Mouse (Mus musculus) midbrain, embryonic 11.5 days (tissue): Measurements from ENCODE around the gene Fpgs. TPM values are rescaled to one million over a fixed set of nuclear protein-coding genes. Genes with fewer than 3 reads are reported as not detected.

Experiments
- ATAC-seq: fragments of 200-750 bp; cut with Nextera tagmentation; 2 replicates; pipeline ENCODE4 v1.8.0; 2017; ENCODE audit warnings: moderate TSS enrichment, moderate library complexity; ENCODE audit not compliant: low FRiP score
- DNase-seq: peaks from one replicate; pipeline ENCODE4 v3.0.0; 2015; ENCODE audit warnings: low spot score; ENCODE audit errors: missing footprints
- H3K27ac ChIP-seq: fragments of 300-500 bp; sonication (generic); 2 replicates; pipeline ENCODE4 v1.5.1; 2014; ENCODE audit warnings: low read depth, low read length
- H3K27me3 ChIP-seq: fragments of 300-500 bp; sonication (generic); 2 replicates; pipeline ENCODE4 v1.6.1; 2014; ENCODE audit warnings: mild to moderate bottlenecking, low read length, moderate library complexity, mixed read lengths; ENCODE audit not compliant: control insufficient read depth, insufficient read depth
- H3K36me3 ChIP-seq: fragments of 300-500 bp; sonication (generic); 2 replicates; pipeline ENCODE4 v1.6.1; 2014; ENCODE audit warnings: mild to moderate bottlenecking, low read length, moderate library complexity, mixed read lengths; ENCODE audit not compliant: control insufficient read depth, insufficient read depth
- H3K4me1 ChIP-seq: fragments of 300-500 bp; sonication (generic); 2 replicates; pipeline ENCODE4 v1.6.1; 2014; ENCODE audit warnings: low read length; ENCODE audit not compliant: control insufficient read depth, insufficient read depth
- H3K4me2 ChIP-seq: fragments of 300-500 bp; sonication (generic); 2 replicates; pipeline ENCODE4 v1.6.1; 2014; ENCODE audit warnings: mild to moderate bottlenecking, moderate library complexity
- H3K4me3 ChIP-seq: fragments of 300-500 bp; sonication (generic); 2 replicates; pipeline ENCODE4 v1.5.1; 2014; ENCODE audit warnings: low read depth, low read length
- H3K9ac ChIP-seq: fragments of 300-500 bp; sonication (generic); 2 replicates; pipeline ENCODE4 v1.6.1; 2014; ENCODE audit warnings: low read length
- H3K9me3 ChIP-seq: fragments of 300-500 bp; sonication (generic); 2 replicates; pipeline ENCODE4 v1.6.1; 2016; ENCODE audit warnings: low read length; ENCODE audit not compliant: control insufficient read depth
- WGBS: fragments of 180-500 bp; shearing (Covaris S2); extraction: QIAGEN DNeasy Blood & Tissue Kit; methylation state at CpG from one replicate; pipeline ENCODE4 v1.1.7; 2014; 5-methylcytosine and 5-hydroxymethylcytosine counted together
- polyA plus RNA-seq: library from polyadenylated mRNA; unstranded; fragments of >200 nt; fragmentation: Nextera tagmentation; extraction: Ambion mirVana; gene quantifications from 2 replicates; pipeline ENCODE4 v1.2.1, GENCODE M21; 2014

Fpgs gene
- polyA plus RNA-seq, 1 experiment from 2014 or later: 13.9 TPM

- H3K9me3 ChIP-seq: no peaks in the 10 kb centered on the region
- WGBS: 89% methylated on average over 9 of the region's 9 CpGs
- H3K4me3 ChIP-seq: no peak overlapping the region
- DNase-seq (no peak), ATAC-seq (no peak)
- H3K4me2 ChIP-seq: no peak overlapping the region
- H3K36me3 ChIP-seq: no peaks in the 10 kb centered on the region
- no peaks in the 10 kb centered on the region for H3K4me1 ChIP-seq
- H3K9ac ChIP-seq: no peak overlapping the region
- no peaks in the 10 kb centered on the region for H3K27me3 ChIP-seq
- no peak overlapping the region for H3K27ac ChIP-seq
Observed at GRCm38 (mm10) chr2:32644083-32644482, 59.9 kb downstream of the Fpgs start.

DNA sequence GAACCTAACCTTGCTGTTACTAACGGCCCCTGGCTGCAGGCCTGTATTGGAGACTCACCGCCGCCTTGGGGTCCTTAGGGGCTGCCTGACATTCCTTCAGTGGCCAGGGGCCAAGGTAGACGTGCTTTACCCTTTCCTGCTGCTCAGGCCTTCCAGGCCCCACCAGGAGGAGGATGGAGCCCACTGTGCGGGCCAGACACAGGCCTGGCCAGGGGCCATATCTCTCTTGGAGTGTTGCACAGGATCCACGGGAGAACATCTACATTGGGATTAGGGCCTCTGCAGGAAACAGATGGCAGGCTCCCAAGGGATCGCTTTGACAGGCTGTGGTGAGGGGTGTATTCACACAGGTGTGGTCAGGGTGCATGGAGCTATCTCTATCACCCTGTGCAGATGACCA is 61.1 kb downstream of the Fpgs start:
- Histone ChIP-seq H3K9me3 (no peaks in the 10 kb centered on the region), H3K4me3 (no peak overlapping the region), H3K36me3 (no peaks in the 10 kb centered on the region), H3K4me1 (peaks cover 3% of the 10 kb centered on the region; the same call in 1 of the 2 replicates), H3K4me2 (no peak overlapping the region), H3K9ac (no peak overlapping the region), H3K27me3 (no peaks in the 10 kb centered on the region), H3K27ac (no peak overlapping the region)
- WGBS: 84% methylated on average over 7 of the region's 7 CpGs
- no peak for ATAC-seq
- DNase-seq: no peak

DNA sequence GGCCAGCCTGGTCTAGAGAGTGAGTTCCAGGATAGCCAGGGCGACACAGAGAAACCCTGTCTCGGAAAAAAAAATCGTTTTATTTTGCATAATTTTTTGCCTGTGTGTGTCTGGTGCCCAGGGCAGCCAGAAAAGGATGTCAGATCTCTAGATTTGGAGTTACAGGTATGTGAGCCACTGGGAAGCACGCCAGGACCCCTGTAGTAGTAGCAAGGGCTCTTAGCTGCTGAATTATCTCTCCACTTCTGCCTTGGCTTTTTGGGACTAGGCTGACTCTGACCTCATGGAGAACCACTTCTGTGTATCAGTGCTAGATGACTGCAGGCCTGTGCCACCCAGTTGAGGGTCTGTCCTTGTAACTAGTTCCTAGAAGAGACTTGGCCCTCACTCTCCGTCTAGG is 62.1 kb downstream of the Fpgs start:
- H3K4me3 ChIP-seq: no peak overlapping the region
- H3K4me2 ChIP-seq: no peak overlapping the region
- no peak overlapping the region for H3K27ac ChIP-seq
- no peaks in the 10 kb centered on the region for H3K36me3 ChIP-seq
- ATAC-seq (no peak), DNase-seq (no peak)
- 86% methylated on average over 5 of the region's 5 CpGs for WGBS
- H3K9me3 ChIP-seq: no peaks in the 10 kb centered on the region
- H3K27me3 ChIP-seq: no peaks in the 10 kb centered on the region
- H3K4me1 ChIP-seq: peaks cover 3% of the 10 kb centered on the region; the same call in 1 of the 2 replicates
- no peak overlapping the region for H3K9ac ChIP-seq

DNA sequence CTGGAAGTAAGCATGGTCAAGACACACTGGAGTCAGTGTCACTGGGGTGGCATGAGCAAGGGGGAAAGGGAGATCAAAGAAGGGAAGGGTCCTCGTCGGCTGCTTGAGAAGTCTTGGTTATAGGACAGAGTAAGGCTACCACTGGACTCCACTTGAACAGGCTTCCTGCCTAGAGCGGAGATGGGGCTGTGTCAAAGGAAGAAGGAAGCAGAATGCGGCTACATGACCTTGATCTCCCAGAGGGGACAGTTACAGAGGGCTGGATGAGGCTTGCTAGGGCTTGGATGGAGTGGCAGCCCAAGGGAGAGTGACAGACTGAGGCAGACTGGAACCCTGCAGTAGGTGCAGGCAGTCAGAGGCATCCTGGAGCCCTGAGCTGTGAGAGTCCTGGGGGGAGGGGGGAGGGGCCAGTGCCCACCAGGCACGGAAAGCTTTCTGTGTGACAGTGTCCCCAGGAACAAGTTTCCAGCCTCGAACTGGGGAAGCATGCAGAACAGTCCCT is 63.3 kb downstream of the Fpgs start:
- H3K9me3 ChIP-seq: no peaks in the 10 kb centered on the region
- no peak overlapping the region for H3K27ac ChIP-seq
- no peak overlapping the region for H3K4me3 ChIP-seq
- no peak overlapping the region for H3K4me2 ChIP-seq
- H3K4me1 ChIP-seq: peaks cover 3% of the 10 kb centered on the region; the same call in 1 of the 2 replicates
- DNase-seq (no peak), ATAC-seq (no peak)
- H3K36me3 ChIP-seq: no peaks in the 10 kb centered on the region
- no peaks in the 10 kb centered on the region for H3K27me3 ChIP-seq
- 65% methylated on average over 6 of the region's 6 CpGs for WGBS
- H3K9ac ChIP-seq: no peak overlapping the region

DNA sequence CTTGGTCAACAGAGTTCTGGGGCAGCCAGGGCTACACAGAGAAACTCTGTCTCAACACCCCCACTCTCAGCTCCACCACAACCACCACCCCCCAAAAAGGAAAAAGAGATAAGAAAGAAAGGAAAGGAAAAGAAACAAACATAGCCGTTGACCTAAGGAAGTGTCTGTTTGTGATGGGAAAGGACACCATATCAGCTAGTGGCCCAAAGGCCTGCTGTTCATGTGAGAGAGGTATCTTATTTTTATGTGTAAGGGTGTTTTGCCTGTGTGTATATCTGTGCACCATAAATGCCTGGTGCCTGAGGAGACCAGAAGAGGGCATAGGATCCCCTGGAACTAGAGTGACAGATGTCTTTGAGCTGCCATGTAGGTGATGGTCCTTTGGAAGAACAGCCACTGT is 64.3 kb downstream of the Fpgs start:
- Histone ChIP-seq H3K4me3 (no peak overlapping the region), H3K4me2 (no peak overlapping the region), H3K27ac (no peak overlapping the region), H3K9me3 (no peaks in the 10 kb centered on the region), H3K36me3 (no peaks in the 10 kb centered on the region), H3K27me3 (no peaks in the 10 kb centered on the region), H3K9ac (no peak overlapping the region), H3K4me1 (peaks cover 3% of the 10 kb centered on the region; the same call in 1 of the 2 replicates)
- 95% methylated on average over 1 of the region's 1 CpGs for WGBS
- no peak for DNase-seq
- no peak for ATAC-seq

- Histone ChIP-seq H3K9ac (no peak overlapping the region), H3K4me1 (peaks cover 3% of the 10 kb centered on the region; the same call in 1 of the 2 replicates), H3K4me3 (no peak overlapping the region), H3K27me3 (no peaks in the 10 kb centered on the region), H3K36me3 (no peaks in the 10 kb centered on the region), H3K9me3 (no peaks in the 10 kb centered on the region), H3K27ac (no peak overlapping the region), H3K4me2 (no peak overlapping the region)
- no peak for DNase-seq
- WGBS: 53% methylated on average over 11 of the region's 11 CpGs
- no peak for ATAC-seq
Observed at GRCm38 (mm10) chr2:32637778-32638281, 66.1 kb downstream of the Fpgs start.

- Histone ChIP-seq H3K9ac (no peak overlapping the region), H3K27ac (no peak overlapping the region), H3K36me3 (no peaks in the 10 kb centered on the region), H3K4me2 (no peak overlapping the region), H3K27me3 (no peaks in the 10 kb centered on the region), H3K4me1 (peaks cover 6% of the 10 kb centered on the region), H3K9me3 (no peaks in the 10 kb centered on the region), H3K4me3 (no peak overlapping the region)
- whole genome bisulfite sequencing: 88% methylated on average over 7 of the region's 7 CpGs
- DNase-seq (no peak), ATAC-seq (no peak)
Observed at GRCm38 (mm10) chr2:32636617-32637016, 67.3 kb downstream of the Fpgs start.

- Histone ChIP-seq H3K4me1 (peaks cover 9% of the 10 kb centered on the region), H3K4me3 (no peak overlapping the region), H3K9me3 (no peaks in the 10 kb centered on the region), H3K9ac (no peak overlapping the region), H3K36me3 (no peaks in the 10 kb centered on the region), H3K4me2 (no peak overlapping the region), H3K27me3 (no peaks in the 10 kb centered on the region), H3K27ac (no peak overlapping the region)
- ATAC-seq (no peak), DNase-seq (no peak)
- 81% methylated on average over 10 of the region's 10 CpGs for WGBS
Observed at GRCm38 (mm10) chr2:32634277-32635105, 69.5 kb downstream of the Fpgs start.

- Histone ChIP-seq H3K4me1 (peaks cover 17% of the 10 kb centered on the region), H3K27me3 (no peaks in the 10 kb centered on the region), H3K9ac (no peak overlapping the region), H3K9me3 (no peaks in the 10 kb centered on the region), H3K4me2 (no peak overlapping the region), H3K36me3 (no peaks in the 10 kb centered on the region), H3K27ac (no peak overlapping the region), H3K4me3 (no peak overlapping the region)
- DNase-seq: no peak
- WGBS: 90% methylated on average over 5 of the region's 5 CpGs
- no peak for ATAC-seq
Observed at GRCm38 (mm10) chr2:32633660-32634059, 70.3 kb downstream of the Fpgs start.
